Mouse (Mus musculus): ENCODE results near the gene Plekha6. TPM values are rescaled to one million over a fixed set of nuclear protein-coding genes. Genes with fewer than 3 reads are reported as not detected.

Gene Plekha6
- total and polyA plus RNA-seq, 3 experiments, result 11.8 to 28.5 TPM; not detected in 1

- no peak overlapping the region for H3K4me3 ChIP-seq (ENCODE audit: control insufficient read depth in 1 of 2, insufficient read depth in 1 of 2, low read depth in 2 of 2, low read length in 2 of 2)
- TF ChIP-seq CHD1 (IDR thresholded peaks at IDR 0.05; ENCODE audit: low read depth, low read length) (no peak), HCFC1 (IDR thresholded peaks at IDR 0.05; ENCODE audit: low read depth, low read length) (no peak), UBTF (IDR thresholded peaks at IDR 0.05; ENCODE audit: borderline replicate concordance, insufficient read depth, low read depth, low read length) (no peak), MAFK (IDR thresholded peaks at IDR 0.05; ENCODE audit: borderline replicate concordance, low read depth, low read length) (no peak), USF1 (IDR thresholded peaks at IDR 0.05; ENCODE audit: low read depth, low read length) (no peak), JUND (IDR thresholded peaks at IDR 0.05; ENCODE audit: low read depth, low read length) (no peak), MYC (IDR thresholded peaks at IDR 0.05; ENCODE audit: low read depth, low read length) (no peak), NELFE (IDR thresholded peaks at IDR 0.05; ENCODE audit: low read depth, low read length) (no peak), RAD21 (IDR thresholded peaks at IDR 0.05; ENCODE audit: low read depth, low read length) (no peak), ZMIZ1 (IDR thresholded peaks at IDR 0.05; ENCODE audit: low read depth, low read length) (no peak), MYB (IDR thresholded peaks at IDR 0.05; ENCODE audit: low read depth, low read length) (no peak), BHLHE40 (IDR thresholded peaks at IDR 0.05; ENCODE audit: borderline replicate concordance, low read depth, low read length) (no peak), GATA1 (IDR thresholded peaks at IDR 0.05; ENCODE audit: low read depth, low read length) (no peak), GABPA (IDR thresholded peaks at IDR 0.05; ENCODE audit: low read depth, low read length) (no peak), ETS1 (IDR thresholded peaks at IDR 0.05; ENCODE audit: low read depth, low read length) (no peak)
- H3K36me3 ChIP-seq (ENCODE audit: control insufficient read depth in 1 of 2, insufficient read depth in 2 of 2, low read length in 2 of 2), result no peaks in the 10 kb centered on the region; a peak in 1 of 4 replicates
- H3K27me3 ChIP-seq (ENCODE audit: control insufficient read depth in 1 of 2, insufficient read depth in 2 of 2, low read length in 2 of 2), result no peaks in the 10 kb centered on the region
- H3K9ac ChIP-seq (ENCODE audit: control insufficient read depth, low read depth, low read length, poor library complexity, severe bottlenecking), result no peak overlapping the region
- H3K79me2 ChIP-seq (ENCODE audit: control insufficient read depth, insufficient read depth, low read length, poor library complexity), result no peaks in the 10 kb centered on the region
- H3K4me1 ChIP-seq (ENCODE audit: control insufficient read depth in 1 of 2, insufficient read depth in 2 of 2, low read length in 2 of 2), result no peaks in the 10 kb centered on the region
- H3K27ac ChIP-seq (ENCODE audit: control insufficient read depth, low read depth, low read length), result no peak overlapping the region
- no peaks in the 10 kb centered on the region for H3K9me3 ChIP-seq (replicated peaks; ENCODE audit: insufficient read depth, low read length)
- DNase-seq (ENCODE audit: low read depth, low spot score), result no peak
Observed at GRCm38 (mm10) chr1:133279632-133280093, 115.7 kb downstream of the Plekha6 start.

- no peak overlapping the region for H3K27ac ChIP-seq (ENCODE audit: control insufficient read depth, low read depth, low read length)
- H3K4me1 ChIP-seq (ENCODE audit: control insufficient read depth in 1 of 2, insufficient read depth in 2 of 2, low read length in 2 of 2), result no peaks in the 10 kb centered on the region
- no peaks in the 10 kb centered on the region for H3K9me3 ChIP-seq (replicated peaks; ENCODE audit: insufficient read depth, low read length)
- no peaks in the 10 kb centered on the region for H3K27me3 ChIP-seq (ENCODE audit: control insufficient read depth in 1 of 2, insufficient read depth in 2 of 2, low read length in 2 of 2)
- no peaks in the 10 kb centered on the region; a peak in 1 of 4 replicates for H3K36me3 ChIP-seq (ENCODE audit: control insufficient read depth in 1 of 2, insufficient read depth in 2 of 2, low read length in 2 of 2)
- TF ChIP-seq SIN3A (IDR thresholded peaks at IDR 0.05; ENCODE audit: low read length), result no peak
- no peak for TF ChIP-seq ZNF384 (IDR thresholded peaks at IDR 0.05; ENCODE audit: low read depth, low read length)
- no peak for TF ChIP-seq BHLHE40 (IDR thresholded peaks at IDR 0.05; ENCODE audit: borderline replicate concordance, low read depth, low read length)
- no peak for TF ChIP-seq MXI1 (IDR thresholded peaks at IDR 0.05; ENCODE audit: low read depth, low read length)
- TF ChIP-seq TCF12 (IDR thresholded peaks at IDR 0.05; ENCODE audit: low read depth, low read length), result no peak
- TF ChIP-seq JUND (IDR thresholded peaks at IDR 0.05; ENCODE audit: low read depth, low read length), result no peak
- H3K4me3 ChIP-seq (ENCODE audit: control insufficient read depth in 1 of 2, insufficient read depth in 1 of 2, low read depth in 2 of 2, low read length in 2 of 2), result no peak overlapping the region
- no peak overlapping the region for H3K9ac ChIP-seq (ENCODE audit: control insufficient read depth, low read depth, low read length, poor library complexity, severe bottlenecking)
- H3K79me2 ChIP-seq (ENCODE audit: control insufficient read depth, insufficient read depth, low read length, poor library complexity), result no peaks in the 10 kb centered on the region
- no peak for DNase-seq (ENCODE audit: low read depth, low spot score)
Observed at GRCm38 (mm10) chr1:133280537-133280936, 116.5 kb downstream of the Plekha6 start.

Measured in MEL (cell line).